Mouse (Mus musculus): Measurements from ENCODE around the gene Olfml2b. TPM values are rescaled to one million over a fixed set of nuclear protein-coding genes. Genes with fewer than 3 reads are reported as not detected.

The Olfml2b gene
- total RNA-seq, 2 experiments from 2014 or later: 30.0 to 34.8 TPM

DNA sequence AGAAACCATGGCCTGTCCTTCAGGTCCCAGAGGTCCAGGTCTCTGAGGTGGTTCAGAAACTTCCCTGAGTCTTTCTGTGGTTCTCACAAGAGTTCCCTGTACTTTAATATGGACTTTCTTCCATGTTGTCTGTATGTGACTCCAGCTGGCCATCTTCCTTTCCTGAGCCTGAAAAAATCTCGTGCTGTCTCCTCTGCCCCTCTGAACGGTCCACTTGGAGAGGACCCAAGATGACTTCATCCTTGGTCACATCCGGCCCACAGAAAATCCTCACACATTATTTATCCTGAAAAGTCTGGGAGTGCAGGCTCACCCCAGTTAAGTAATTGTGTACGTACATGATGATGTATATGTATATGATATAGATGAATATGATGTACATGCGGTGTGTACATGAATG is 47.0 kb downstream of the Olfml2b start:
- no peak for DNase-seq (ENCODE audit: low spot score in 2 of 2)

DNA sequence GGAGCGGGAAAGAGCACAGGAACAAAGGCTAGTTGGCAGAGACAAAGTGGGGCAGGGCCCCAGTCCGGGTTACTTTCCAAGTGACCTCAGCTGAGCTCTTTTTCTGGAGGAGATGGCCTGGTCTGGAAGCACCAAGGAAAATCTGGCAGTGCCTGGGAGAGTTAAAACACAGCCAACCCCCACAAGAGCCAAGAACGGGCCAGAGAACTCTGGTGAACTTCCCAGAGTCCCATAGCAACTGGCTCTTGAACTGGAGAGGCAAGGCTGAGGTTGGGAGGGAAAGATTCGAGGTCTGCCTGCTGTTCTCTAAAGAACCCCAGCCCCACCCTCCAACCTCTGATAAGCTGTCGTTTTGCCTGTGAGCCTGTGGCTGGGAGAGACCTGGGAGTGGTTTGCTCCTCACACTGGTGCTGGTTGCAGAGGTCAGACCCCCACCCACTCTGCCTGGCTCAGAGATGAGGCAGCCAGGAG is 50.5 kb downstream of the Olfml2b start:
- peak in 1 of 2 experiments; percentile 76 for DNase-seq (ENCODE audit: low spot score in 2 of 2)

DNA sequence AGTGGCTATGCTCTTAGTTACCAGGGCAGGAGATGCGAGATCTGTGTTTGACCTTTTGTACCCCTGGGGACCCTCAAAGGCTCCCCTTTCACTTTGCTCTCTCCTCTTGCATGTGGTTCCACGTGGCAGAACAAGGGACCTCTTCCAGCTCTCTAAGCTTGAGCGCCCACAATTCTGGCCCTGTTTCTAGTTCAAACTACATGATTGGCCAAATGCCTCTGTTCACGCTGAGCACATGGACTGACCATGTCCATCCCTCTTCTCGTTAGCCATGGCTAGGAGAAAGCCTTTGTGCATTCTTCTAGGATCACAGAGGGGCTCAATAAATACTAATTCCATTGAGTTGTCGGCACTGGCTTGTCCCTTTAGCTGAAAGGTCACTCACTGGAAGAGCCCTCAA is 51.0 kb downstream of the Olfml2b start:
- no peak for DNase-seq (ENCODE audit: low spot score in 2 of 2)

DNA sequence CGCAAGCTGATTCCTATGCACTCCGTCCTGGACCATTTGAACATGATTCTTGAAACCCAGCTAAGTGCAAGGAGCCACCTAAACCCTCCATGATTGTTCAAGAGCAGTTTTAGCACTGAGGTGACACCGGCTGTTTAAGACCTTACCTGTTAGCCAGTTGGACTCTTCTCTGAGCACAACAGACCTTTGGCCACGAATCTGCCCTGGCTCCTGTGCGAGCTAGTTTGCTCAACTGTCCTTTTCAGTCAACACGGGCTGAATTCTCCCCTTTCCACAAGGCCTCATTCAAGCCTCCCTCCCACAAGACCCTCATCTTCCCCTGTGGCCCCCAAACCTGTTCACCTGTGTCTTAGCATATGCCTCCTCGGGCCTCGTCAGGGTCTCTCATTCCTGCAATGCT is 52.7 kb downstream of the Olfml2b start:
- DNase-seq (ENCODE audit: low spot score in 2 of 2): no peak

GRCm38 (mm10) chr1:170697771-170698356 is 53.5 kb downstream of the Olfml2b start:
- no peak for DNase-seq (ENCODE audit: low spot score in 2 of 2)

- no peak for DNase-seq (ENCODE audit: low spot score in 2 of 2)
Measured at GRCm38 (mm10) chr1:170698771-170699170, 54.4 kb downstream of the Olfml2b start.

DNA sequence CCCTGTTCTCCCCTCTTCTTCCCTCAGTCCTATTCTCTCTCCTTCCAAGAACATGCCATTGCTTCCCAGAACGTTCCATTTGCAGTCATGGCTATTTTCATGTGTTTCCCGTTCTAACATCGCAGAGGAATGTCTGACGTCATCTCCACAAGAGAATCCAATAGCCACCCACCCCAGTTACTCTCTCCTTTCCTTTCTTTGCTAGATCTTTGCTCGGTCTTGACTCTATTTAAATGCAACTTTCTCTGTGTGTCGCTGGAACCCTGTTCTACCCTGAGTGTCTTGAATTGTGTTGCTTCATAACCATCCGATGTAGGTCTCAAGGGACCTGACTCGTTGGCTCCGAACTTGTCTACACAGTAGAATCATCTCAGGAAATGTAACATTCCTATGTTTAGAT is 55.2 kb downstream of the Olfml2b start:
- DNase-seq (ENCODE audit: low spot score in 2 of 2): no peak

GRCm38 (mm10) chr1:170700496-170701027 is 56.2 kb downstream of the Olfml2b start:
- no peak for DNase-seq (ENCODE audit: low spot score in 2 of 2)

- DNase-seq (ENCODE audit: low spot score in 2 of 2): no peak
Measured at GRCm38 (mm10) chr1:170701178-170701577, 56.8 kb downstream of the Olfml2b start.

DNA sequence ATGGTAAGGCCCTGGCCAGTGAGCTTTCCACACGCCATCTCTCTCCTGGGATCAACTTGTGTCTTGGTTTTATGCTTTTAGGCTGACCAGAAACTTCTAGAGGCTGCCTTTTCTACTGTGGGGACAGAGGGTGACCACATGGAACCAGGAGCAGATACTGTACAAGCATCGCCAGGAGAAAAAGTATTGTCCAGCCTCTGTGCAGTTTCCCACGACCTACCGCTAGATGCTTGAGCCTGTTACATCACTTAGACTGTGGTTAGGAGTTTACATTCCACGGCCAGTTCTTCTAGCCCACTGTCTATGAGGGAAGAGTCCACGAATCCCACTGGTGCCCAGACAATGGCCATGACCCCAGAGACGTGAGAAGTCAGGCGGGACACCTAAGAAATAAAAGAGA is 57.2 kb downstream of the Olfml2b start:
- no peak for DNase-seq (ENCODE audit: low spot score in 2 of 2)

DNA sequence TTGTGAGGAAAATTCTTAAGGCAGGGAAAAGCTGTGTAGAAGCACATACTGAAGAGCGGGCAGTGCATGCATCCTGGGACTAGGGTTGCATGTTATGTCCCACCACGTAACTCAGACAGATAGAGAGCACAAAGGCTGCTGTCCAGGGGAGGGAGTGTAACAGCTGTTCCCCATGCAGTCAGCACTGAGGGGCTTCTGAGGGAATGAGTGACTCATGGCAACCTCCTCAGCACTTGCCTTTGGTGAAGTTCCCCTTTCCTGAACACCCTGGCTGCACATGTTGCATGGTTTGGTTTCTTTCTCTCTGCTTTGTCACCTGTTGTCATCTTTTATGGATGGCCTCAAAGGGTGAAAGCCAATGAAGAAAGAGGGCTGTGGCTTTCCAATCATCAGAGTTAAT is 57.9 kb downstream of the Olfml2b start:
- no peak for DNase-seq (ENCODE audit: low spot score in 2 of 2)

- DNase-seq (ENCODE audit: low spot score in 2 of 2): no peak
Measured at GRCm38 (mm10) chr1:170702958-170703357, 58.6 kb downstream of the Olfml2b start.

DNA sequence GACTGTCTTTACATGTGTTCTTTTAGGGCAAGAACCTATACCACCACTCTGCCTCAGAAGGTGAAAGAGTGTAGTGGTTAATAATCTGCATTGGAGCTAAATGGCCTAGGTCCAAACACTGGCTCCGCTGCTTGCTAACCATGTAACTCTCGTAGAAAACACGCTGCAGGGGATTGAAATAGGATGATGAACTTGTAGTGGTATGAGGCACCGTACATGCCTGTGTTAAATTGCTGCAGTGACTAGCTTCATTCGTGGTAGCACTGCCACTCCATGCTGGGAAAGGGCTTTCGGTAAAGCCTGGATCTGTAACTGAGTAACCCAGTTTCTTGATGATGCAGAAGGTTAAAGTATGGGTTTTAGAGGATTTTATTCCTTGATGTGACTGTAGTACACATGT is 59.8 kb downstream of the Olfml2b start:
- DNase-seq (ENCODE audit: low spot score in 2 of 2): no peak

DNA sequence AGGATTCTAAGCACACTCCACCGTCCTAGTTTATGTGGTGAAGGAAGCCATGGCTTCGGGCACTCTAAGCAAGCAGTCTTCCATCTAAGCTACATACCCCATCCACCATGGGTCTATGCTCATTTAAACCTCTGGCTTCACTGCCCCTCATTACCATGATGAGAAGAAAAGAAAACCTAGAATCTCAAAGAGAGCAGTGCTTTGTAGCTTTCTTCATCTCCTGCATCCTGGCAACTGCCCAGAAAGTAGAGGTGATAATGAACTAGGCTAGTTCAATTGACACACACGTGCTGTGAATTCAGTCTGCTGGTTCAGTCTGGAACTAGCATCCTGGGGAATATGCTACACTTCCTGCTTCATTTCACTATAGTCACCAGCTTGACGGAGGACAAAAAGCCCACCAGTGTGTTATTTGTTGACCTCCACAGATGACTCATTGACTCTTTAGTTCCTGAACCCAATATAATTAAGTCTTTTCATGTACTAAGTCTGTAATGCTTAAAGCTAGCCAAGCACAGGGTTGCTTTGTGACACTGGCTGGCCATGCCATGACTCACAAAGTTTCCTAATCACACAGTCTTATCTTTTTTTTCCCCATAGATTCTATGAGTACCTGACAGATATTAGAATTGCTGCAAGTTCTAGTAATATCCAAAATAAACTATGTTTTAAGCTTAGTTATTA is 60.7 kb downstream of the Olfml2b start:
- no peak for DNase-seq (ENCODE audit: low spot score in 2 of 2)

DNA sequence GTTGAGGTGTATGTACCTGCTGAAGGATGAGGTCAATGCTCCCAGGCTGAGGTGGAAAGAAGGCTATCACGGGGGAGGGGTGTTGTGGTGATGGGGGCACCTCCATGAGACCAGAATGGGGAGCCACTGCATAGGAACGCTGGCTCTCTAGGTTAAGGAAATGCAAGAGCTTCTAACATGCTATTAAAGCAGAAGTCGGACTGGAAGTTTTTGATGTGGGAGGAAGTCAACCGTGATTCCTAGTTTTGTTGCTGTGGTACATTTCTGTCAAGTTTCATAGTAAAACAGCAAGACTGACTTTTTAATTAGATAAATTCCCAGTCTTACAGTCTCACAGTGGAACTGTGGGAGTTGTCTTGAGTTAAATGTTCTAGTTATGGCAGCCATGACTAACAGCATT is 61.7 kb downstream of the Olfml2b start:
- no peak for DNase-seq (ENCODE audit: low spot score in 2 of 2)

DNA sequence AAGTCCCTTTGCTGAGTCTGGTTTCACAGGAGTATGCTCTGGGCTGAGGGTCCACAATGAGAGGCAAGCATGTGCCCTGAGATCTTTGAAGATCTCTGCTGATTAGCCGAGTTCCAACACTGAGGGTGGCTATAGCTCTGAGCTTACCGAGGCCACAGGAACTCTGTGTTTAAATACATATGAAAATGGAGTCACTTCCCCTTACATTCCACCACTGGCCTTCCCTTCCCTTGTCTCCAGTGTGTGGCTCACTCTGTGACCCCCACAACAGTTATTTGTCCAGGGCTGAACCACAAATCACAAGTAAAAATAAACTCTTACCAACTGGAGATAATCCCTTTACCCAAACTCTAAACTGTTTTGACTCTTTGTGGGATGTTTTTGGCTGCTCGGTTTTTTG is 64.7 kb downstream of the Olfml2b start:
- DNase-seq (ENCODE audit: low spot score in 2 of 2): no peak

- DNase-seq (ENCODE audit: low spot score in 2 of 2): no peak
Measured at GRCm38 (mm10) chr1:170709481-170709880, 65.1 kb downstream of the Olfml2b start.

DNA sequence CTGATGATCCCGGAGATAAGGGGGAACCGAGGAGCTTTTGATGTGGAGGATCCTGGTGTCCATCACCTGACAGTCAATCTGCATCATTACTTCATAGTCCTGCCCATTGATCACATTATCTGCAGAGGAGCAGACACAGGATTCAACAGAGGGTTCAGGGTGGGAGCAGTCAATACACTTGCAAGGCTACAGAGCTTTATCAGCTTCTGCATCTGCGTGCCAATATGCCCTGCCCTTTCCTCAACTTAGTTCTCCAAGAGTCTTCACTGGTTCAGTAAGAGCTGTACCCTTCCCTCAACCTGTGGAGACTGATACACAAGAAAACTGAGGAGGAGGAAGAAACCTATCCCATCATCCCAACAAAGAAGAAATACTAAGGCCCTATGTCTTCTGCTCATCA is 65.6 kb downstream of the Olfml2b start:
- DNase-seq (ENCODE audit: low spot score in 2 of 2): no peak

GRCm38 (mm10) chr1:170711731-170712130 is 67.4 kb downstream of the Olfml2b start:
- no peak for DNase-seq (ENCODE audit: low spot score in 2 of 2)

GRCm38 (mm10) chr1:170717241-170717828 is 73.0 kb downstream of the Olfml2b start:
- no peak for DNase-seq (ENCODE audit: low spot score in 2 of 2)

- no peak for DNase-seq (ENCODE audit: low spot score in 2 of 2)
Measured at GRCm38 (mm10) chr1:170718133-170718810, 73.9 kb downstream of the Olfml2b start.

DNA sequence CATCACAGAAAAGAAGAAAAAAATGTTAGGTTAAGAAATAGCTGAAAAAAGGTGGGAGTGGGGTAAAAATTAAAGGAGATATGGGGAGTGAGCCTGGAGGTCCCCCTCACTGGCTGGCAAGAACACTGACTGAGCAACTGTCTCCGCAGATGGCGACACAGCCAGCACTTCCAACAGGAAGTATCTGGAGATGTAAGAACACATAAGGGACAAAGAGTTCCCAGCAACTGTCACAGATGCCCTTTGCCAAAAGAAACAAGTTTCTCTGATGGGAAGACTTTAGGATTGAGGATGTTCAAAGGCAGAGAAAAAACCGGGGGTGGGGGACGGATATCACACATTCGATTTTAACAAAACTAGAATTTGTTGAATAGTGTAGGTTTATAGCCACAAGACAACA is 77.2 kb downstream of the Olfml2b start:
- DNase-seq (ENCODE audit: low spot score in 2 of 2): peak; percentile 68 to 84

Data from layer of hippocampus, postnatal 14 days (tissue).